Mouse (Mus musculus) heart, adult 10 weeks (tissue): ENCODE results near the gene Slc23a2. TPM values are rescaled to one million over a fixed set of nuclear protein-coding genes. Genes with fewer than 3 reads are reported as not detected.

ENCODE experiments used
- polyA plus RNA-seq: library from polyadenylated mRNA; stranded (reverse); fragments of 350-450 nt; fragmentation: Illumina TruSeq; extraction: RNeasy Lipid Tissue Mini Kit (QIAGEN cat#74804); gene quantifications from one replicate; pipeline ENCODE4 v1.2.3, GENCODE M21; 2014; ENCODE audit warnings: low read depth, low replicate concordance

Slc23a2 gene
- polyA plus RNA-seq: 10.6 TPM

DNA sequence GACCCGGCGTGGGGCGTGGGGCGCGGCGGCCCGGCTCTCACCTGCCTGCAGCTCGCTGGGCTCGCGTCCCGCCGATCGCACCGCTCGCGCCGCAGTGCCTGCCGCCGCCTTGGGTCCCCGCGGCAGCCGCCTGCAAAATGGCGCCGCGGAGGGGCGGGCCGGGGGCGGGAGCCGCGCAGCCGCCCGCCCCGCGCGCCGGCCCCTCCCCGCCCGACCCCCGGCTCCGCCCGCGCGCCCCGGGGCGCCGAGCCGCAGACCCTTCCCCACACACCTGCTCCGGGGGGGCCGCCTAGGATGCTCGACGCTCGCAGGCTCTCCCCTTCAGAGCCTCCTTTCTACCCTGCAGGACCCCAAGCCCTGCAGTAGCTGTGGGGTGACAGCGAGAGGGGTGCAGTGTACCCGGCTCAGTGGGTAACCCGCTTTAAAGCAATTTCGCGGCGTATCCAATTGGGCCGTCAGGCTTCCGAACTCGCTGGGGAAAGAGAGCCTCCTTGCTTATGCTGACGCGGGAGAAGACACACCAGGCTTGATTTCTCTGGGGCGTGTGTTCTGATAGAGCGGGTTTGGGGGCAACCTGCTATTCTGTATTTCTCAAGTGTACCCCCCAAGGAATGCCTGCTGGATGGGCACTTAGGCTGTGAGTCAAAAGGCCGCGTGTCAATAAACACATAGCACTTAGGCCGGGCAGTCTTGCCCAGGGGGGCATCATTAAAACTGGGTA is at the start of gene Slc23a2:
Gene Slc23a2, minus strand, starts transcription at position 138 of the 721 bp plus-strand sequence.

DNA sequence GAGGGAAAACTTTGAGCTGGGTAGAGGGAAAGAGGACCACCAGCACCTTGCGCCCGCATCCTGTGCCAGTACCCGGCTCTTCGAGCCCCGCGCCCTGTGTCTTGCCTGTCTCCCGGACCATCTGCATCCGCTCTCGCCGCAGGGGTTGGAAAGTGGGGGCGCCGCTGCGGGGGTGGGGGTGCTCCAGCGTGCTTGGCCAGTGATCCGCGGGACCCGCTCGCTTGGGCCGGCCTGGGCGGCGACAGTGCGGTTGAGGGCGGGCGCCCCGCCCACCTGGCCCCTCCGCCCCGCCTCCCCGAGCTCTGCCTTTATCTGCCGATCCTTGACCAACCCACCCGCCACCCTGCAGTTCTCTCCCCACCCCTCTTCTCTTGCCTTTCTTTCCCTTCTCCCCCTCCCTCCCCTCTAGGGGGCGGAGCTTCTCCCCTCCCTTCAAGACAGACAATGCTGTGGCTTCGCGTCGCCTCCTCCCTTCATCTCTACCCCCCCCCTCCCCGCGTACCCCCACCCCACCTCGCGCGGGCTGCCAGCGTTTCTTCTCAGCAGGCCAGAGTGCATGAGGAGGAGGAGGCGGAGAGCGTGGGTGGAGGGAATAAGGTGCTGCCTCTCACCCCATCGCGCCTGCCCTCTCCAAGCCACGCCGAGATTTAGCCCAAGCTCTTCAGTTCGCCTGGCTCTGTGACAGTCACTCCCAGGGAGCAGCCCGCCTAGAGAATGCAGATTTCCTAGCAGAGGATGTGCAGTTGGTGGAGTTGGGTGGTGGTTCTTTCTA is 115.1 kb downstream of the Slc23a2 start, which contains the start of gene Rassf2:
Gene Rassf2, minus strand, starts transcription at position 613 of the 772 bp plus-strand sequence.

Other genes with a start within 250 kb of the Slc23a2 start
- gene Prnp, start 235.2 kb downstream of the Slc23a2 start, polyA plus RNA-seq: 136 TPM
- gene Prn, start 235.2 kb downstream of the Slc23a2 start, polyA plus RNA-seq: not detected
- 0.94 TPM for gene Prnd, start 194.2 kb downstream of the Slc23a2 start, polyA plus RNA-seq
- gene Rassf2, start 114.8 kb downstream of the Slc23a2 start, polyA plus RNA-seq: 5.3 TPM
- gene Tmem230, start 102.7 kb upstream of the Slc23a2 start, polyA plus RNA-seq: 35.0 TPM
- gene Pcna, start 108.2 kb upstream of the Slc23a2 start, polyA plus RNA-seq: 59.8 TPM
- 68.6 TPM for gene Cds2, start 118.0 kb upstream of the Slc23a2 start, polyA plus RNA-seq
- gene Prokr2, start 240.3 kb upstream of the Slc23a2 start, polyA plus RNA-seq: 0.18 TPM